ENCODE assay signal across 24 mouse cellular contexts in genomic region chr16:32477315-32477714, GRCm38 (mm10). TPM values are rescaled to one million over a fixed set of nuclear protein-coding genes. Genes with fewer than 3 reads are reported as not detected.
DNase-seq lines count a peak whose midpoint lies in the region; ATAC-seq and TF ChIP-seq lines count a peak whose summit lies in the region.
"Had no signal": no experiment of that assay in that cellular context is flagged by ENCODE, and none has a peak within 500 bp of the region (broad histone marks: within the 10 kb centered on the region; RNA-seq: fewer than 3 reads in every experiment).

No protein-coding gene starts in this region.

- WGBS in heart, embryonic 13.5 days = 32% methylated on average over 6 of the region's 6 CpGs
- 24% methylated on average over 6 of the region's 6 CpGs for WGBS in heart, postnatal 0 days

- no peak overlapping the region for H3K9ac ChIP-seq in heart, embryonic 13.5 days
- no peak overlapping the region for H3K9ac ChIP-seq in heart, postnatal 0 days (replicated peaks; ENCODE audit: low read depth, low read length)
- H3K9ac ChIP-seq: embryonic facial prominence, embryonic 12.5 days; forebrain, embryonic 15.5 days; hindbrain, embryonic 13.5 days had no signal

- intact Hi-C loops in heart, postnatal 25 days (cut with DNase I) = no loop called here

- H3K4me1 ChIP-seq in heart, embryonic 13.5 days = peaks cover 23% of the 10 kb centered on the region
- peaks cover 9% of the 10 kb centered on the region for H3K4me1 ChIP-seq in heart, postnatal 0 days (ENCODE audit: control insufficient read depth, insufficient read depth)
- H3K4me1 ChIP-seq: embryonic facial prominence, embryonic 12.5 days; forebrain, embryonic 15.5 days; hindbrain, embryonic 13.5 days had no signal

- H3K27ac ChIP-seq in heart, embryonic 13.5 days (replicated peaks) = peak overlapping the region; percentile 25
- H3K27ac ChIP-seq in heart, postnatal 0 days (ENCODE audit: low read depth) = no peak overlapping the region
- H3K27ac ChIP-seq: embryonic facial prominence, embryonic 12.5 days; forebrain, embryonic 15.5 days; hindbrain, embryonic 13.5 days; hindbrain, postnatal 0 days had no signal

- no peaks in the 10 kb centered on the region for H3K9me3 ChIP-seq in heart, embryonic 13.5 days
- no peaks in the 10 kb centered on the region for H3K9me3 ChIP-seq in heart, postnatal 0 days (replicated peaks; ENCODE audit: control insufficient read depth, low read length)
- H3K9me3 ChIP-seq: embryonic facial prominence, embryonic 12.5 days; forebrain, embryonic 15.5 days; hindbrain, embryonic 13.5 days had no signal

- peaks cover 15% of the 10 kb centered on the region for H3K36me3 ChIP-seq in heart, embryonic 13.5 days
- peaks cover 12% of the 10 kb centered on the region for H3K36me3 ChIP-seq in heart, postnatal 0 days (replicated peaks; ENCODE audit: control insufficient read depth, insufficient read depth, low read length)
- H3K36me3 ChIP-seq: embryonic facial prominence, embryonic 12.5 days had no signal

- TF ChIP-seq EP300 in heart, postnatal 0 days (IDR thresholded peaks at IDR 0.05; ENCODE audit: low read depth) = no peak

- TF ChIP-seq CTCF in heart, postnatal 0 days (IDR thresholded peaks at IDR 0.05; ENCODE audit: low read depth) = no peak

- peak; percentile 9 to 15 for DNase-seq in heart, adult 9 months (ENCODE audit: low spot score in 2 of 2)
- no peak for DNase-seq in heart, postnatal 25 days (ENCODE audit: low spot score)
- no peak for DNase-seq in heart, postnatal 0 days (ENCODE audit: low spot score)
- DNase-seq in adrenal gland, postnatal 25 days = no peak
- no peak for DNase-seq in spleen, adult 18-20 months
- no peak for DNase-seq in kidney, postnatal 36 days
- DNase-seq: adrenal gland, adult 2 months; adrenal gland, postnatal 36 days; cerebellum, adult 2 months; cerebellum, postnatal 14 days; gastrocnemius, postnatal 14 days; kidney, adult 11 months; kidney, adult 9 months had no signal

- no peaks in the 10 kb centered on the region; the same call in 1 of the 2 replicates for H3K27me3 ChIP-seq in heart, embryonic 13.5 days (replicated peaks)
- no peaks in the 10 kb centered on the region for H3K27me3 ChIP-seq in heart, postnatal 0 days (ENCODE audit: control insufficient read depth, insufficient read depth, low read length)
- H3K27me3 ChIP-seq: embryonic facial prominence, embryonic 12.5 days; forebrain, embryonic 15.5 days; hindbrain, embryonic 13.5 days had no signal

- ATAC-seq in heart, embryonic 13.5 days (ENCODE audit: extremely low read depth, insufficient number of reproducible peaks, low FRiP score, low TSS enrichment) = peak; percentile 39; the same call in 1 of the 2 replicates
- ATAC-seq in heart, postnatal 0 days (ENCODE audit: insufficient read depth, low read depth) = peak; percentile 60; the same call in 1 of the 2 replicates
- ATAC-seq: forebrain, embryonic 15.5 days; hindbrain, postnatal 0 days had no signal

- no peak overlapping the region for H3K4me3 ChIP-seq in heart, embryonic 13.5 days
- no peak overlapping the region for H3K4me3 ChIP-seq in heart, postnatal 0 days (ENCODE audit: low read depth, low read length)
- H3K4me3 ChIP-seq: embryonic facial prominence, embryonic 12.5 days; forebrain, embryonic 15.5 days; hindbrain, embryonic 13.5 days had no signal

- peak overlapping the region; percentile 5; the same call in 1 of the 2 replicates for H3K4me2 ChIP-seq in heart, embryonic 13.5 days
- no peak overlapping the region for H3K4me2 ChIP-seq in heart, postnatal 0 days (ENCODE audit: low read depth, low read length)
- H3K4me2 ChIP-seq: embryonic facial prominence, embryonic 12.5 days; forebrain, embryonic 15.5 days; hindbrain, embryonic 13.5 days had no signal

RNA-seq across cellular contexts. Expression of gene Slc51a, which starts 10.4 kb away (rescaled TPM):
- under 1 TPM; 0.75 to 0.95 TPM for total RNA-seq in heart, postnatal 25 days (2021)
- 1.6 and 2.0 TPM in 2 replicates for polyA plus RNA-seq in heart, embryonic 13.5 days (2015; fragmentation: Nextera tagmentation; extraction: Ambion mirVana)
- 1.7 and 2.6 TPM in 2 replicates for total RNA-seq in heart, postnatal 0 days (2014; rRNA removed; ENCODE audit: low replicate concordance)
- 1.9 and 3.2 TPM in 2 replicates for polyA plus RNA-seq in heart, postnatal 0 days (2015; fragmentation: Nextera tagmentation; extraction: Ambion mirVana)
- not detected in 2 replicates for total RNA-seq in adrenal gland, postnatal 25 days (2021)
- total RNA-seq: common myeloid progenitor, adult 5-6 weeks; gastrocnemius, adult 18-20 months; gastrocnemius, postnatal 14 days; hindbrain, postnatal 0 days had no signal
- polyA plus RNA-seq: frontal cortex, adult 2 months; hindbrain, postnatal 0 days had no signal

RNA-seq across cellular contexts. Expression of gene Zdhhc19, which starts 18.8 kb away (rescaled TPM):
- not detected for total RNA-seq in heart, postnatal 25 days (2021)
- polyA plus RNA-seq in heart, embryonic 13.5 days (2015; fragmentation: Nextera tagmentation; extraction: Ambion mirVana) = not detected in 2 replicates
- not detected in 2 replicates for total RNA-seq in heart, postnatal 0 days (2014; rRNA removed; ENCODE audit: low replicate concordance)
- not detected in 2 replicates for polyA plus RNA-seq in heart, postnatal 0 days (2015; fragmentation: Nextera tagmentation; extraction: Ambion mirVana)
- not detected in 2 replicates for total RNA-seq in adrenal gland, postnatal 25 days (2021)
- total RNA-seq: adrenal gland, adult 2 months; adrenal gland, postnatal 36 days; common myeloid progenitor, adult 5-6 weeks; ES-E14; gastrocnemius, adult 18-20 months; gastrocnemius, postnatal 14 days; hematopoietic stem cell, adult 5-6 weeks; hindbrain, postnatal 0 days had no signal
- polyA plus RNA-seq: adrenal gland, adult 2 months; cerebellum, adult 2 months; embryonic facial prominence, embryonic 12.5 days; forebrain, embryonic 11.5 days; forebrain, embryonic 15.5 days; frontal cortex, adult 2 months; hindbrain, embryonic 13.5 days had no signal

RNA-seq across cellular contexts. Expression of gene Pcyt1a, which starts 46.6 kb away (rescaled TPM):
- total RNA-seq in heart, postnatal 25 days (2021) = 100 to 1,000 TPM; 122 to 126 TPM
- polyA plus RNA-seq in heart, embryonic 13.5 days (2015; fragmentation: Nextera tagmentation; extraction: Ambion mirVana) = 35.4 and 41.5 TPM in 2 replicates
- total RNA-seq in heart, postnatal 0 days (2014; rRNA removed; ENCODE audit: low replicate concordance) = 50.3 and 54.2 TPM in 2 replicates
- 45.3 and 45.4 TPM in 2 replicates for polyA plus RNA-seq in heart, postnatal 0 days (2015; fragmentation: Nextera tagmentation; extraction: Ambion mirVana)
- 83.4 and 100 TPM in 2 replicates for total RNA-seq in adrenal gland, postnatal 25 days (2021)

RNA-seq across cellular contexts. Expression of gene Tctex1d2, which starts 57.8 kb away (rescaled TPM):
- total RNA-seq in heart, postnatal 25 days (2021) = 1 to 10 TPM; 7.4 to 8.0 TPM
- polyA plus RNA-seq in heart, embryonic 13.5 days (2015; fragmentation: Nextera tagmentation; extraction: Ambion mirVana) = 23.1 and 26.9 TPM in 2 replicates
- 11.1 and 18.1 TPM in 2 replicates for total RNA-seq in heart, postnatal 0 days (2014; rRNA removed; ENCODE audit: low replicate concordance)
- 26.8 and 30.3 TPM in 2 replicates for polyA plus RNA-seq in heart, postnatal 0 days (2015; fragmentation: Nextera tagmentation; extraction: Ambion mirVana)
- 5.3 and 7.7 TPM in 2 replicates for total RNA-seq in adrenal gland, postnatal 25 days (2021)

Comparison
In these comparisons a context has a peak if more than half of its experiments do, and no peak if none do; other contexts are left out.
1. DNase-seq: peak in heart, adult 9 months (2 of 2); none in heart, postnatal 25 days (single experiment), heart, postnatal 0 days (single experiment), adrenal gland, postnatal 25 days (single experiment), spleen, adult 18-20 months (0 of 2) and kidney, postnatal 36 days (0 of 2).